Mouse (Mus musculus): ENCODE data around the gene Tspan1.
A peak's percentile ranks its signal among the peaks of the same experiment; 100 is the strongest.

The Tspan1 gene

DNA sequence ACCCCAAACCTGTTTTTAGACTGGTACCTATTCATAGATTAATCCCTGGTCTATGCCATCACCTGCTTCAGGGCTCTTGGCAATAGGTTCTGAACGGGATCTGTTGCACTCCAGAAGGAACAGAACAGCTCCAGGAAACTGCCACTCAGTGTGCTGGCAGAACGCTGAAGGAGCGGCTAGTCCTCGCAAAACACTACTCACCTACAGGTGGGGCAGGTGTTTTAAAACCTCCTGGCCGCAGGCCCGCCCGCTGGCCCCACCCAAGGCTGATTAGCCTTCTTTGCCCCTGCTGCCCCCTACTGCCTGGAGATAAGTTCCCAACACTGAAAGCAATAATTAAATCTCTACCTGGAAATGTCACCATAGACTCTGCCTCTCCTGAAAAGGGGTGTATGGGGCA is at the start of gene Tspan1:
TSS of gene Tspan1 (minus strand) at position 198 of the 400 bp plus-strand sequence.
- no peak for DNase-seq (ENCODE audit: low read depth in 2 of 2, low spot score in 2 of 2)

DNA sequence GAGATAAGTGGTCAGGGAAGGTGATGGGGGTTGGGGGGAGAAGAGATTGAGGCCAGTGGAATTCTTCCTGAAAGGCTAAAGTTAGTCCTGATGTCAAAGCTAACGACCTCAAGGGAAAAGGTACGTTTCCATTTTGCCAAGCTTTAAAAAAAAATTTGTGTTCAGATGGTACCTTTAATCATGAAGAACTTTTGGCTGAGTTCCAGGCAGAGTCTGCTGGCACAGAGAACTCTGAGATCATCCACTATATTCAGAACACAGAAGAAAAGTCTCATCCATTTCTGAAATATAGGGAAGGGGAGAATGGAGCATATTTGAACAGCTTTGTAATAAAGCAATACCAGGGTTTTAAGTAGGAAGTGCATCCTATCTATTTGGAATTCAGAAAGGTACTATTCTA is 49.6 kb upstream of the Tspan1 start:
- no peak for DNase-seq (ENCODE audit: low read depth in 2 of 2, low spot score in 2 of 2)

DNA sequence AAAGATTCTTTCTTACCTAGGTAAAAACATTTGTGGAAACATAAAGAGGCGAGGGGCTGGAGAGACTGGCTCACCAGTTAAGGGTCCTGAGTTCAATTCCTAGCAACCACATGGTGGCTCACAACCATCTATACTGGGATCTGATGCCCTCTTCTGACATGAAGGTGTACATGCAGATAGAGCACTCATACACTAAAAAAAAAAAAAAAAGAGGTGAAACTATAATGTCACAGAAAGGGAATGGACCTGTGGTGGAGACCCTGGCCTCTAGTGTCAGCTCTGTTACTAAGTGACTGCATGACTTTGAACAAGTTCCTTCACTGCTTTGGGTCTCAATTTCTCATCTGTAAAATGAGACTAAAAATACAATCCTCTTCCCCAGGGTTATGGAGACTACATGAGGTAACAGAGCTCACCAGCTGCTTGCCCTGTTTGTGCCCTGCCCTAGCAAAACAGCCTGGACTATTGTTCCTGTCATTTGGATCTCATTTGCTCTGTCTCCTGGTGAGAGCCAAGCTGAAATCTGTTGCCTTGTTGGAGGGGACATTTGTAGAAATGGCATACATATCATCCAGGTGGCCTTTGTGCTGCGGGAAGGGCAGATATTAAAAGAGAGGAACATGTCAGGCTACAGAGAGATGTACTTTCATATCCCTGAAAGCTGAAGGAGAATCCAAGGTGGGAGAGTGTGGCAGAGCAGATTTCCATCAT is 48.6 kb upstream of the Tspan1 start:
- DNase-seq (ENCODE audit: low read depth in 2 of 2, low spot score in 2 of 2): no peak

DNA sequence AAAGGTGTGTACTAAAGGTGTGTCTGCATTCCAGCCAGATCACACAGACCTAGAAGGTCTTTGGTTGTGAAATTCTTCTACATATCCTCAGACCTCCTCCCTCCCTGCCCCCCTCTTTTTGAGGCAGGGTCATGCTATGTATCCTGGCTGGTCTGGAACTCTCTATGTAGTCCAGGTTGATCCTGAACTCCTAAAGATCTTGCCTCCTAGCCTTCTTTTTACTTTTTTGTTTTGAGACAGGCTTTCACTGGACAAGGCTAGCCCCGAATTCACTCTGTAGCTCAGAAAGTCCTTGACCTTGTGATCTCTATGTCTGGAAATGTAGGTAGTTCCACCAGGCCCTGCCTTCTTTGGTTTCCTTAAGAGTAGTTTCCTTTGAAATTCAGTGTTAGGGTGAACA is 41.5 kb upstream of the Tspan1 start:
- DNase-seq (ENCODE audit: low read depth in 2 of 2, low spot score in 2 of 2): no peak

DNA sequence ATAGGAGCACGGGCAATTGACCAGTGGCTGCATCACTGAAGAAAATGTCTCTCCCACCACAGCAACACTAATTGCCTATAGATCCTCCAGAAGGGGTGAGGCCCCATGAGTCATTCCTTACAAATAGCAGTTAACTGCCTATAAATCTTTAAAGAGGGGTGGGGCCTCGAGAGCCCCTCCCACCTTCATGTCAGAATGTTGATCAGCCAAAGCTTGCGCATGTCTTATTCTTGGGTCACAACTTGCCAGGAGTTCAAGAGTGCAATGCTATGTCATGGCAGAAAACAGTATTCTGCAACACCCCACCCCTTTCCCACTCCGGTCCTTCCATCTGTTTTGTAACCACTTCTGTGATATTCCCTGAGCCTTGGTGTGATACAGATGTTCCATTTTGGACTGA is 39.1 kb upstream of the Tspan1 start:
- DNase-seq (ENCODE audit: low read depth in 2 of 2, low spot score in 2 of 2): no peak

DNA sequence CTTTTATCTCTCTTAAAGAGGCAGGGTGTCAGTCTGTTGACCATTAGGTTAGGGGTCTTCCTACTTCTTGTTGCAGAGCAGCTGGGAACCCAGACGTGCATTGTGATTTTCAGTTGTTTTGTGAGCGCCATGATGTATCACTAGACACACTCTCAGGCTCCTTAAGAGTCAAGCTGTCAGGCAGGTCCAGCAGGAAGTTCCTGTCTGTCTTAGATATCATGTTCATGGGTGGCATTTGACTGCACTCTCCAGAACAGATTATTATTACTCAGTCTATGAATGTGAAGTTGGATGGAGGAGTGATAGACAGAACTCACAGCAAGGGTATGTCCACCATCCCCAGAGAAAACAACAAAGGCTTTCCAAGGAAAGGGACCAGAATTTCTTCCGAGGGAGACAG is 37.0 kb upstream of the Tspan1 start:
- DNase-seq (ENCODE audit: low read depth in 2 of 2, low spot score in 2 of 2): no peak

DNA sequence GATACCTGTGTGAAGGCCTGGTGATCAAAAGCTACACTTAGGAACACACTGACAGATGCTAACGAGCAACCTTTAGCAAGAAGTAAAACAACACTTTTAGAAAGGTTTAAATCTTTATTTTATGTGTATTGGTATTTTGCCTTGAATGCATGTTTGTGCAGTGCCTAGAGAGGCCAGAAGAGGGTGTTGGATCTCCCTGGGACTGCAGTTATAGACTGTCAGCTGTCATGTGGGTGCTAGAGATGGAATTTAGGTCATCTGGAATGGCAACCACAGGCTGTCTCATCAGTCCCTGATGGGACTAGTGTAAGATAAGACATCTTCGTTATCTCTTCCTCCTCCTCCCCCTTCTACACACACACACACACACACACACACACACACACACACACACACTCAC is 31.0 kb upstream of the Tspan1 start:
- no peak for DNase-seq (ENCODE audit: low read depth in 2 of 2, low spot score in 2 of 2)

DNA sequence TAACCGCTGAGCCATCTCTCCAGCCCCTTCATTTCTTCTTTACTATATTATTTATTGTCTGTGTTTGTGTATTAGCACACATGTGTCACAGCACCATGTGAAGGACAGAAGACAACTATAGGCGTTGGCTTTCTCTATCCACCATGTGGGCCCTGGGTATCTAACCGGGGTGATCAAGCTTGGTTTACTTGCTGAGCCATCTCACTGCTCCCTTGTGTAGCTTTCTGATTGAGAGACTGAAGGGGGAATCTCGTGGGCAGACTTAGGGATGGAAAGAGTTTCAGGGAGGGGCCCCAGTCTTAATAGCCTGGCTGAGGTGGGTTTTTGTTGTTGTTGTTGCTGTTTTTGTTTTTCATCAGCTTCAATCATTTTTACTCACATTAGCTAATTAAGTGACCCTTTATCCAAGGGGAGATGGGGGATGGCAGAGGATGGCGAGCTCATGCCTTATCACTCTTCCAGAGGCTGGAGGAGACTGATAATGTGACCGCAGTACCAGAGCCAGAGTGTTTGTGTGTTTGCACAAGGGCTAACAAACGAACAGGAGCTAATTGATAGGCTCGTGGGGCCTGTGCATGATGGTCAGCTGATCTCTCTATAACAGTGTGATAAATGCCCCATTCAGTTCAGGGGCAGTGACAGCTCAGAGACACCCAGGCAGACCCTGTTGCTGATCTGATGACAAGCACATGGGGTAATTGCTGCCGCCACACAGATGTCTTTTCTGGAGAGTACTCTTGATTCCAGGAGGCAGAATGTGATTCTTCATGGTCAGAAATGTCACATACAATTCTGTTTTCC is 26.4 kb upstream of the Tspan1 start:
- no peak for DNase-seq (ENCODE audit: low read depth in 2 of 2, low spot score in 2 of 2)

DNA sequence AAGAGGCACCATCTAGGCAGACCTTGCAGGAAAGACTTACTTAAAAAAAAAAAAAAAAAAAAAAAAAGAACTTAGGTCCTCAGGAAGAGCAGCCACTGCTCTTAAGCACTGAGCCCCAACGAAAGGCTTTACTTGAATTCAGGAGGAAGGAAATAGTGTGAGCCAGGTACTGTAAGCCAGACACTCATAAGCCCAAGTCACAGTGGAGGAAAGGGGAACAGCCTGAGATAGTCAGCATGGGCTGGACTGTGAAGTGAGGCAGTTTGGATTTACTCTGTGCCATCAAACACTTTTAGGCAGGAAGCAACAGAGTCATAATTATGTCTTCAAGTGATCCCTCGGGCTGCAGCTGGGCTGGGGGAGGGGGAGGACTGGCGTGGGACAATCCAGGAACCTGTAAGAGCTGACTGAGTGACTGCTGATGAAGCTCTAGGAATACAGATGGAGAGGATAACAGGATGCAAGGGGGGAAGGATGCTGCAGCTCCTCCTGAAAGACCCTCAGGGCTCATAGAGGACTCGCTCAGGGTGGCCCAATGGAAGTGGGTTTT is 25.0 kb upstream of the Tspan1 start:
- DNase-seq (ENCODE audit: low read depth in 2 of 2, low spot score in 2 of 2): no peak

DNA sequence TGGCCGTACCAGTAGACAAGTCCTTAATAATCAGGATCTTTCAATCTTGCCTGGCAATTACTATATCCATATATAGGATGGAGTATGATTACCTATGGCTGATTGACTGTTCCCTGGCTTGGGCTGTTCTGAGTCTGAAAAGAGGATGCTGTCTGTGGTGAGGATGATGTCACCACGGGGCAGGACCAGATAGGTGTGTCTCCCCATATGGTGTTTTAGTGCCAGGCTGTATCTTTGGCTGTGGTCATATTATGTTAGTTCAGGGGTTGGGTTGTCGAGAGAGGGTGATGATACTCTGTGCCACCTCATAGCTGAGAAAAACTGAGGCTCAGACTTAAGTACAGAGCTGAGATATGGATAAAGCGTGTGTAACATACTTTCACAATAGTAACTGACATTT is 17.7 kb upstream of the Tspan1 start:
- no peak for DNase-seq (ENCODE audit: low read depth in 2 of 2, low spot score in 2 of 2)

DNA sequence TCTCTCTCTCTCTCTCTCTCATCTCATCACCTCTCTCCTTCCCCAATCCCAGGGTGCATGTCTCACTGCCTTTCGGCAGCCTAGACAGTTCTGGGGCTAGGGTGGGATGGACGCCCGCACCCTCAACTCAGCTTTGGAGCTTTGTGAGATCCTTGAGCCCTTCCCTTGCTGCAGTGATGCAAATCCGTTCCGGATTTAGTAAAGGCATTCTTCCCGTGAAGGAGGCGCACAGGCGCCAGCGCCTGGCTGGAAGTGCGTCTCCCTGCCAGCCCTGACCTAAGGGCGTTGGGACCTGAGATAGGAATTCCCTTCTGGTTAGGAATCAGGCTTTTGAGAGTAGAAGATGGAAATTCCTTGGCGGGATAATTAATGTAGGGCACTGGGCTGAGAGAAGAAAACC is 15.3 kb upstream of the Tspan1 start:
- no peak for DNase-seq (ENCODE audit: low read depth in 2 of 2, low spot score in 2 of 2)

DNA sequence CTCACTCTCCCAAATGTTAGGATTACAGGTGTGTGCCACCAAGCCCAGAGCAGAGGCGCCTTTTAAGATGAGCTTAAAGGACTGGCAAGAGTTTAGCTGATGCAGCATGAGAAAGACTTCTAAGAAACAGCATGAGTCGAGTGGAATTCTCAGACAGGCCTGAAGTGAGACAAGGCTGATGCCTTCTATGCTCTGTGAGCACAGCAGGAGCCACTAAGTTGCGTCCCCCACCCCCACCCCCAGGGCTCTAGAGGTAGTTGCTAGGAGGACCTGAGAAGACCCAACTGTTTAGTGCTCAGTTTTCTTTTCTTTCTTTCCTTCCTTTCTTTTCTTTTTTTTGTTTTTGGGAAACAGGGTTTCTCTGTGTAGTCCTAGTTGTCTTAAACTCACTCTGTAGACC is 14.7 kb upstream of the Tspan1 start:
- DNase-seq (ENCODE audit: low read depth in 2 of 2, low spot score in 2 of 2): no peak

DNA sequence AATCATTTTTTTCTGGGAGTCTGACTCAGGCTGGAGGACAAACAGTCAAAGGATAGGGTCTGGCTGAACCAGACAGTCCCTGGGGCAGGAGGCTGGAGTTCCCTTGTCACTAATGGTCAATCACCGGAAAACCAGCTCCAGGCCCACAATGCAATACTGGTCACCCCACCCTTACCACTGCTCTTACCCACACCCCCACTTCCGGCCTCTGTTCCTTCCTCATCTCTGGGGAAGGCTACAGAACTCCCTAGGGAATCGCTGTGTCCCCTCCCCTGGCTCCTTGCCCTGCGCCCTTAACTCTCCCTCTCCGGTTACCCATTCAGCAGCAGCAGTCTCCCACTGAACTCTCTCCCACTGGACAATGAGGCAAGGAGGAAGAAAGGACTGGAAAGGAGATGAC is 9.7 kb upstream of the Tspan1 start:
- DNase-seq (ENCODE audit: low read depth in 2 of 2, low spot score in 2 of 2): no peak

DNA sequence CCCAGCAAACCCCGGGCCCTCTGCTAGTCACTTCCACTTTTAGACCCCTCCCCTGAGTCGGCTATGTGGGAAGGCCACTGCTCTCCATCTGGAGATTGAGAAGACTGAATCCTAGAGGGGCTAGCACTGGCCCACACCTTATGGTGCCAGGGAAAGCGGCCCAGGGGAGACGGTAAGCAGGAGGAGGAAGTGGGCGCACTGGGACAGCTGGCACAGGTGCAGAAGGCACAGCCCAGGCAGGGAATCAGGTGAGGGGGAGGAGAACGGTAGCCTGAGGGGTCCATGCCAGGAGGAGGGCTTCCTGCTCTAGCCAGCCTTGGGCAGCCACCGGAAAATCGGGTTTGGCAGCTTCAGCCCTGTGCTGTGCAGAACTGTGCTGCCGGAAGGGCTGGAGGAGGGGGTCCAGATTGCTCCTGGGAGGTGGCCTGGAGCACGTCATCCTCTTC is 9.2 kb upstream of the Tspan1 start:
- DNase-seq (ENCODE audit: low read depth in 2 of 2, low spot score in 2 of 2): peak in 1 of 2 experiments; percentile 9

DNA sequence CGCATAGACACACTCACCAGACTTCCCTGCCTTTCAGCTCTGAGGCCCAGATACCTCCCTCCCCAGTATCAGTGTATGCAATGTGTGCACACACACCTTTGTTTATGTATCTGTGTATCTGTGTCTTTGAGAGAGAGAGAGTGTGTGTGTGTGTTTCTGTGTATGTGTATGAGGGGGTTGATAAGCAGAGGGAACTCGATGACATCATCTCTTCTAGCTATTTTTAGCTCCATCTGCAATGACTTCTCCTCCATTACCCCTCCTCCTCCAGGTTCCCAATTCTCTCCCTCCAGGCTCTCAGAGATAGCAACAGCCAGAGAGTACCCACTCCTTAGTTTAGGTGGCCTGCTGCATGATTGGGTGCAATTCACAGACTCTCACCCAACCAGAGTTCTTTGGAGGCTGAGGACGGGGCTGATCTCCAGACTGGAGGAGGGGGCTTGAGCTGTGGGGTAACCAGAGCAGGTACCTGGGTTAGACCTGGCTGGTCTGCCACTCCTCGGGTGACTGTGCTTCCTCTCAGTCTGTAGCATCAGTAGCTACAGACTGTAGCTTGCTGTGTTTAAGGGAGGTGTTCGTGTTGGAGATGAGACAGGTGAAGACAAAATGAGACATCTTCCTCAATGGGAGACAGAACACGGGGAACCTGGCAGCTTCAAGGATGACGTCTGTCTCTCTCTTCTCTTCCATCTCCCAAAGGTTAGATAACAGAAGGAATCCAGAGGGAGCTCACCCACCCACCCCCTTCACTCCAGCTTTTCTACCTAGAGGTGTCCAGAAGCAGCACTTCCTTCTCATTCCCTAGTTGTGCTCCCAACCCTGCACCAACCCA is 8.5 kb upstream of the Tspan1 start:
- DNase-seq (ENCODE audit: low read depth in 2 of 2, low spot score in 2 of 2): no peak

DNA sequence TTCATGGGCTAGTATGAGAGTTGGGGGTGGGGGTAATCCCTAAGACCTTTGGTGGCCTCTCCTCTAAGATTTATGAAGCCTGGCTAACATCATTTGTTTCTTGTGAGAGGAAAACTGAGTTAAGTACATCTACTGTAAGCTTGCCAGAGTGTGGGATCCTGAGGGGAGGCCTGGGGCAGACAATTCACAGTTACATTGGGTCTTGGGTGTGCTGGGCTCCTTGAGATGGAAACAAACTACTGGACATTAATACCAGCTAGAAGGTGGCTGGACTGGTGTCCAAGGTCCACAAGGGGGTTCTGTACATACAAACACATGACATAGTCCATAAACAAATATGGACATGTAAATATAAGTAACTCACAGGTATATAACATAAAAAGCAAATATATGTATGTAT is 7.7 kb upstream of the Tspan1 start:
- no peak for DNase-seq (ENCODE audit: low read depth in 2 of 2, low spot score in 2 of 2)

DNA sequence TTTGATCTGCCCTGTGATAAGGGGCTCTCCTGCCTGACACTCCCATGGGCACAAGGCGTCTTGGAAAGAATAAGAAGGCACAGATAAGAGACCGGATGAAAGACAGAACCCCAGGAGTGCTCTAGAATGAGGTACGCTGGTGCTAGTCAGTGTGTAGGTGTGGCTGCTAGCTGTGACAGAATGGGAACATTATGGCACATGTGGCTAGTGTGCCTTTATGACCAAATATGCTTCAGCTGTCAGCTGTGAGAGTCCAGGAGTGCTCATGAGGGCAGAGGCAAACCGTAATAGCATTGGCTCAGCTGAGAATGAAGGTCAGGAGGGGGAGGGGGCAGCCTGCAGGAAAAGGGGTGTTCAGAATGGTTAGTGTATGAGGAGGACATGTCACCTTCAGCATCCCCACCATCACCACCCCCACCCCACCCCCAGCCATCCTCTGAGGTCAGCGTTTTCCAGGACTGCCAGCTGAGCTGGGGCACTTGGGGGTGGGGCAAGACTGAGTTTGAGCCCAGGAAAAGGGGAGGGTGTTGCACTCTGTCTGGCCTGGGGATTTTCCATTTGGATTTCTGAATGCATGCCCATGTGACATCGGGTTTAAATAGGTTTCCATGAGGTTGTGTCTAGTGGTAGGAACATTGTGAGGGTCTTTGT is 7.2 kb upstream of the Tspan1 start:
- no peak for DNase-seq (ENCODE audit: low read depth in 2 of 2, low spot score in 2 of 2)

DNA sequence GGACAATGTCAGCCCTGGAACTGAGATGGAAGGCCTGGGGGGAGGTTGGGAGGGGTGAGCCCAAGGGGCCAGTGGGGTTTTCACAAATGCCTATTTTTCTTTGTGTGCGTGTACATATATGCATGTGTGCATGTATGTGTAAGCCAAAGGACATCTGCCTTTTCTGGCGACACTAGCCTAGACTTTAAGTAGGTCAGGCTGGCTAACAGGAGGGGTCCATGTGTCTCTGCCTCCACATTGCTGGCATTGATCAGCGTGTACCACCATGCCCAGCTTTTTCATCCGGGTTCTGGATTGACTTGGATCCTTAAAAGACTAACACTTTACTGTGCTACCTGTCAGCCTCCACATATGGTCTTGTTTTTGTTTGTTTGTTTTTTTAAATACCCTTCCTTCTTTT is 6.4 kb upstream of the Tspan1 start:
- DNase-seq (ENCODE audit: low read depth in 2 of 2, low spot score in 2 of 2): no peak

DNA sequence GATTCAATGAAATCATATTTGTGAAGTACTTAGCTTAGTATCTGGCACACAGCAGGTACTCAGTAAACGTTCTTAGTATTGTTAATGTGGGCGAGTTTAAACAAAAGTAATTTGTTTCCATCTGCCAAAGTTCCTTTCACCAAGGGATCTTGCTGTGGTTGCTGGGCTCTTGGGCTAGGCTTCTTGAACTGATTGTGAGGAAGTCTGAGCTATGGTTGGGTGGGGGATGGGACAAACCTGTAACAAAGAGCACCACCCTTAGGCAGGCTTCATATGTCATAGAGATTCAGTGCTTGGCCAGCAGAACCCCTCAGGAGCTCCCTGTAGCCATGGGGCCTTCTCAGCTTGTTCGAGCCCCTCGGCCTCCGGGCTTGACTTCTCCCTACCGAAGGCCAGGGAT is 5.7 kb upstream of the Tspan1 start, which contains the start of the genes 1700042G07Rik and Gm49337:
TSS of gene 1700042G07Rik (plus strand) at position 301 of the 400 bp plus-strand sequence.
TSS of gene Gm49337 (plus strand) at position 313 of the 400 bp plus-strand sequence.
- no peak for DNase-seq (ENCODE audit: low read depth in 2 of 2, low spot score in 2 of 2)

DNA sequence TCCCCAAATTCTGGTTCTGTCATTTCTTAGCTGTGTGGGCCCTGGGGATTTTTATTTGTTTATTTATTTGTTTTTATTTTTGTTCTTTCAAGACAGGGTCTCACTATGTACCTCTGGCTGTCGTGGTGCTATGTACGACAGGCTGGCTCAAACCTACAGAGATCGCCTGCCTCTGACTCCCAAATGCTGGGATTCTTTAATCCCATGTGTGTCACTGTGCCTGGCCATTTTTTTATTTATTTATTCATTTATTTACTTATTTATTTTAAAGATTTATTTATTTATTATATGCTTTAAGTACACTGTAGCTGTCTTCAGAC is 1.9 kb upstream of the Tspan1 start:
- no peak for DNase-seq (ENCODE audit: low read depth in 2 of 2, low spot score in 2 of 2)
